Mouse (Mus musculus): ENCODE results near the gene Fbln1.

DNA sequence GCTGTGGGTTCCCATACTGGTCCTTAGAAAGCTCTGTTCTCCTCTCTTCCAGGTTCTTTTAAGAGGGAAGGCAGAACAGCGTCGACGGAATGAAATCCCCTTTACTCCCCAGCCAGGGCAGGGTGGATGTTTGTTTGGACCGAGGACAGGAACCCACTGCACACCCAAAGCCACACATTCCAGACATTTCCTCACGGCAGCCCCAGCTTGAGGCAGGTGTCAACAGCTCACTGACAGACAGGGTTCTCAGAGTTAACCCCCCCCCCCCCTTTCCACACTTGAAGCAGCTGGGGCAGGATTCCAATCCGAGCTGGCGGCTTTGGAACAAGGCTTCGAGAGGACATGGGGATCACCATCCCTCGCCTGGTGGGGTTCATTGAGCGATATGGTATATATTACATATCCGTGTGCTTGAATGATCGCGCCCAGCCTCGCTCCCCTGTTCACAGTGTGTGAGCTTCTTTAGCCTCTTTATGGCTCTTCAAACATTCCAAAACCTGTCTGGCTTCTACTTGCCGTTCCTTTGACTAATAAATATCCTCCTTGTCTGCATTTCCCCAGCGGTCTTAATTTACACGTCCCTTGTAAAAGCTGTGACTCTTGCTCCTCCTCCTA lies 92.5 kb downstream of the Fbln1 start:
- TF ChIP-seq MAX (IDR thresholded peaks at IDR 0.05) (no peak), CTCF (IDR thresholded peaks at IDR 0.05; ENCODE audit: control insufficient read depth, insufficient read depth, insufficient read length) (no peak)
